Mouse (Mus musculus) c-Kit-positive CD71-positive TER-119-positive erythroid progenitor cells, embryonic 14.5 days (primary cell): ENCODE measurements at regions not wholly inside any gene's neighbourhood (a gene's known extent, or its start where the extent isn't known, plus 50 kb on each side); places are given as distances from the start of the nearest gene placed in this dataset.
"Not testable (repeated sequence)": the region's sequence is repeated elsewhere in the genome, so short reads cannot be mapped to it uniquely, and the experiment has no call there.

Experiments used
- DNase-seq: peaks from one replicate; pipeline ENCODE4 v3.0.0-alpha.2; 2013; ENCODE audit warnings: low spot score

DNA sequence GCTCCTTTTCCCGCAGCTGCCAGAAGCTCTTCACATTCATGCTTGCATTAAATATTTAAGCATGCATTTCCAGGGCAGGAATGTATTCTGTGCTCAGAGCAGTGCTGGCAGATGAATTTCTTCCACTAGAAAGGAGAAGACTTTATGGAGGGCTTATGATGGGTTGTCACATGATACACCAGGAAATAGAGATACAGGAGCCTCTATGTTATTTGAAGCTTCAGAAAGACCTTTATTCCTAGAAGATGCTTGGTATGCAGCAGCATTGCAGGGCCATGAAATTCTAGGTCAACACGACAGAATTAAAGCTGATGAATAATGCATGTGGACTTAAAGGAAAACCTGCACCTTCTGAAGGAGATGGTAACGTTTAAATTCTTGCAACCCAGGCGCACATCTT lies 212.1 kb downstream of the Adgrg6 start:
- DNase-seq: no peak

DNA sequence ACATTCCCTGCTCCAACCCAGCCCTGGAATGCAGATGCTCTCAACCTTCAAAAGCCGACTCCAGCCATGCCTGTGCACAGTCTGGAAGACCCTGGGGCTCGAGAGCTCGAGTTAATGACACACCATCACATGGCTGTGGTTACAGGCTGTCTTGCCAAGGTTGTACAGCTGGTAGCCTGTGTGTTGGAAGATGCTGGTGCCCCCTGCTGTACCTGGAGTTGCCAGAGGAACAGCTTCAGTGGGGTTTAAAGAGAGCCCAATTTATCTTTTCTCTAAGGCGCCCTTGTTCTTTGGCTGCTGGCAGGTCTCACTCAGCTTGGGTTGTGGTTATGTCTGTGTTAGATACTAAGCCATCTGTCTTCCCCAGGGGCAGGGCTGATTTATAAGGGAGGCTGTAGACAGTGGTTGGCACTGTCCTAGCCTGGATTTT lies 212.8 kb downstream of the Adgrg6 start:
- DNase-seq: no peak

GRCm38 (mm10) chr10:14328846-14329245 lies 216.6 kb downstream of the Adgrg6 start:
- no peak for DNase-seq

DNA sequence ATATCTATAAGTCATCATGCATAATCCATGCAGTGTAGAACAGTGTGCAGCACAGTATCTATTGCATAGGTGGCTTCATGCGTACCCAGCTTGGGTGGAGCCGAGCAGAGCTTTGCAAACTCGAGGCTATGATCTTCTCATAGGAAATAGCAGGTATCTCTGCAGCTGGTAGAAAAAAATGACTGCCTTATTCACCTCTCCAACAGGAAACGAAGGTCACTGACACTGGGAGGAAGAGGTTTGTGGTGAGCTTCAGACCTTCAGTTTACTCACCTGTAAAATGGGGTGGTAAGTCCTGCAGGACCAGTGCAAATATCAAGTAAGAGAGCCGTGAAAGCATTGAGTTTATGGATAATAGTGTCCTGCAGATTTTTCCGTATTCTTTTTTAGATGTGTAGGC lies 219.2 kb downstream of the Adgrg6 start:
- no peak for DNase-seq

- DNase-seq: peak; percentile 34
These were observed 224.0 kb downstream of the Adgrg6 start for GRCm38 (mm10) chr10:14321503-14321902.

- no peak for DNase-seq
These were observed 230.2 kb downstream of the Adgrg6 start for GRCm38 (mm10) chr10:14315232-14315631.

DNA sequence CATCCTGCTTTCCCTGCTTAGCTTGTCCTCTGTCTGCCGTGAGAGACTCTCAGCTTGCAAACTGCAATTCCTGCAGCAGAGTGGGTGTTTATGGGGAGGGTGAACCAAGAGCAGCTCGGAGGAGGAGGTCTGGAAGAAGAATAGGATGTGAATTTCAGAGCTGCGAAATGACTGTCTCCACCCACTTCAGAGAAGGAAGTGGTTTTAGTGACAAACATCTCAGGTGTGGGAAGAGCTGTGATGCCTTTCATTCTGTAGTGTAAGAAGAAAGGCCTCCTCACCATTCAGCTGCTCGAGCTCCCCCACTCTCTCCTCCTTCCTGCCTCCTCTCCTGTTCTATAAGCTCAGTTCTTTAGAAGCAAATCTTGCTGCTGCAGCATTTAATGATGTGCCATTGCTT lies 230.9 kb downstream of the Adgrg6 start:
- no peak for DNase-seq

DNA sequence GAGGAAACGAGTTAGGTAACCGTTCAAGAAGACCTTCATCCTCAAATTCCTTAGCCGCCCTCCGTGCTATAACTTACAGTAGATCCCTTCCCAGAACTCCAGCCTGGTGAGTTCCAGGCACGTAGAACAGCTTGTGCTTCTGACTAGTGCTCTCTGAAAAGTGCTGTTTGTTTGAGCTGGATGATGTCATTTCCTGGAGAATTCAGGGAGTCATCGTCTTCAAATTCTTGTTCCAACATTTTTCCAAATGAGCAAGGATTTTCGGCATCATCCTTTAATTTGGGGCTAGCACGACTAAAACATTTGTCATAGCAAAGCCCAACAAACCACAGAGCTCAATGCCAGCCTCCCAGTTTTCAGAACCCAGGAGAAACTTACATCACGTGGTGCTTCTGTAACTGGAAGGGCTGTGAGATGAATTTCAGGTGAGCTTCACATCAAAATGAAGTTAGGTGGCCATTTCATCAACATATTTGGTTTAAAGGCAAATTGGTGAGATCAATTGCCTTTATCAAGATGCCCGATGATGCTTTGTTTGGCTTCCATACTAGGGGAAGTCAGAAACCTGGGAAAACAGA lies 231.4 kb downstream of the Adgrg6 start:
- DNase-seq: no peak

DNA sequence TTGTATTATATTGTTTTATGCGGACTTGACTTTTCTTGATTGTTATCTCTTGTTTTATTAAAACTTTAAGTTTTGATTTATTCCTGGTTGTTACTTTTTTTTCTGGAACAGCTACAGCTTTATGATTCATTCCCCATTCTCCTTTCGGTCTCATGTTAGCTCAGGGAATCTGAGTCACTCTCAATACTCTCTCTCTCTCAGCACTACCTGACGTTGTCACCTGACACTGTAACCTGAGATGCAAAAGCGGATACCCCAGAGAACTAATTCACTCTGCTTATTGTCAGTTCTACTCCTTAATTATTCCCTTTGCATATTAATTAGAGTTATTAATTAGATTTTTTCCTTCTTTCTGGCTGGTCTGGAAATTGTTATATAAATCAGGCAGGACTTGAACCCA lies 232.5 kb downstream of the Adgrg6 start:
- DNase-seq: no peak

DNA sequence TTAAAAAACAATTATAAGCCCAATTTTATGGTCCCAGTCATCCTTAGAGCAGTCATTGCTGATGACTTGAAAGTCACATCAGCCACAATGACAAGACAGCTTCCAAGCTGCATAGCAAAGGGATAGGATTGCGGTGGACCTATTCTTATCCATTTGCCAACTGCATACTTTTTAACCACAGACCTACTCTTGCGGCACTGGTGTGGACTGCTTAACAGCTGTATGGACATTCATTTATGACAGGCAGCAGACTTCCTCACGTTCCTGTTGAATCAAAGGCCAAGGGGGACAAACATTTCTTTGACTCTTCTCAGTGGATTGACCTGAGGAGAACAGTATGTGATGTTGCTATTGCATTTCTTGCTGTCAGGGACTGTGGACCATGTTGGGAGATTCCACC lies 233.5 kb downstream of the Adgrg6 start:
- no peak for DNase-seq

- no peak for DNase-seq
These were observed 238.6 kb downstream of the Adgrg6 start for GRCm38 (mm10) chr10:14306811-14307210.

- DNase-seq: no peak
These were observed 242.0 kb downstream of the Adgrg6 start for GRCm38 (mm10) chr10:14303476-14303875.

DNA sequence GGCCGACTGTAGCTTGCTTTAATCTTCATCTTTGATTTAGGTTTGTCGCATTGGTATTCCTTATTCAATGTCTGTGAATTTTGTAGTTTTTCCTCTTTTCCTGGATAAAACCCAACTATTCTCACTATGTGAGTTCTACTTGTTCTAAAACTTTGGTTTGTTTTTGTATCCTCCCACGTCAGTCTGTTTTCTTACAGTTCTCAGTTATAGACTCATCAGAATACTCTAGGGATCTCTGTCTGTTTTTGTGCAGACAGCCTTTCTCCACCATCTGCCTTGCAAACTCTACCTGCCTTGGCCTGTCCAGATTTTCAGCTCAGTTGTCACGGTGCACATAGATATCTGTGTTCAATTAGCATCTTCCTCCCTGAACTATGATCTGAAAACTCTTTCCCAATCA lies 249.3 kb downstream of the Adgrg6 start:
- DNase-seq: no peak

- DNase-seq: not testable (repeated sequence)
These were observed 252.8 kb downstream of the Adgrg6 start for GRCm38 (mm10) chr10:14292701-14293100.

GRCm38 (mm10) chr10:14287551-14287950 lies 257.9 kb downstream of the Adgrg6 start:
- DNase-seq: no peak

DNA sequence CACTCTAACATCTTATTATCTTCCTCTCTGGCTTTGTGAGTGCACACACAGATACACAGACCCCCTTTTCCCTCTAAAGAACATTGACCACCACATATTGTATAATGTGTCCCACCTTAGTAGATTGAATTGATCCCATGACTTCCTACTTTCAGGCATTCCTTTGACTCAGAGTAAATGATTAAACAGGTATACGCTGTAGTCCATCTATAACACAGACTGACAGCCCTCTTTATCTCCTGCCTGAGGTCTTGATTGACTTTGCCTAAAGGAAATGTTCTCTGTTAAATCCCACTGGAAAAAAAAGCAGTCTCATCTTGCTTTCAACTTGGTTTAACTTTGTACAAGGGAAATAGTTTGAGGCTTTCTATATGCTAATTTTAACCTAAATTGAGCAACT lies 268.8 kb downstream of the Adgrg6 start:
- no peak for DNase-seq

DNA sequence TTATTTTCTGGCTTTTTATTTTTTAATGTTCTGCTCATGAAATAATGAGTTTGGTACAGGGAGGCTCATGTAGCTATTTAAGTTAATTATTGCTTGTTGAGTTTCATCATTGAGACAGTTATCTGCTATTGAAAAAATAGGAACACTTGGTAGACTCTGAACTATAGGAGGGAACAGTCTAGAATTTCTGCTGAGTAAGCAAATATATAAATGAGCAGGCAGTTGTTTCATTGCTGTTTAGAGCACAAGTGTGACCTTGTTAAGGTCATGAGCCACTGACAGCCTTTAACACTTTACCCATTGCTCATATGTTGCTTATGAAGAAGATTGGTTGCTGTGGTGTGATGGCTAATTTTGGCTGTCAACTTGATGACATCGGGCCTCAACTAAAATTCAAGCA lies 270.0 kb downstream of the Adgrg6 start:
- DNase-seq: no peak

GRCm38 (mm10) chr10:14270008-14270407 lies 275.5 kb downstream of the Adgrg6 start:
- no peak for DNase-seq

- DNase-seq: no peak
These were observed 277.8 kb downstream of the Adgrg6 start for GRCm38 (mm10) chr10:14267641-14268040.

DNA sequence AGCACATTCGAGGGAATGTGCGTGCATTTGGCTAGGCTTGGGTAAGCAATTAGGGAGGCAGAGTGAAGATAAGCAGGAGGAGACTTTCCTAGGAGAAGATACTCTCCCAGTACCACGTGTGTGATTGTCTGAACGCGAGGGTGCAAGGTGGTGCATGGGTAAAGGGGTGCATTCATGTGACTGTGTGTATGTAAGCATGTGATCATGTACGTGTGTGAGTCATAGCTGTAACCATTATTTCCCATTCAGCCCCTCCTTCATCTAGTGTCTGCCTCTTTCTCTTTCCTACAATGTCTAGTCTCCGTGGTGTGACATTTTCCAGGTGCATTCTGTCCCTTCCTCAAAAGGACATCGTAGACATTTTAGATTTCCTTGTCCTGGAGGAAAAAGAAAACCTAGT lies 273.8 kb downstream of the Hivep2 start:
- no peak for DNase-seq

- no peak for DNase-seq
These were observed 269.2 kb downstream of the Hivep2 start for GRCm38 (mm10) chr10:14234896-14235604.

DNA sequence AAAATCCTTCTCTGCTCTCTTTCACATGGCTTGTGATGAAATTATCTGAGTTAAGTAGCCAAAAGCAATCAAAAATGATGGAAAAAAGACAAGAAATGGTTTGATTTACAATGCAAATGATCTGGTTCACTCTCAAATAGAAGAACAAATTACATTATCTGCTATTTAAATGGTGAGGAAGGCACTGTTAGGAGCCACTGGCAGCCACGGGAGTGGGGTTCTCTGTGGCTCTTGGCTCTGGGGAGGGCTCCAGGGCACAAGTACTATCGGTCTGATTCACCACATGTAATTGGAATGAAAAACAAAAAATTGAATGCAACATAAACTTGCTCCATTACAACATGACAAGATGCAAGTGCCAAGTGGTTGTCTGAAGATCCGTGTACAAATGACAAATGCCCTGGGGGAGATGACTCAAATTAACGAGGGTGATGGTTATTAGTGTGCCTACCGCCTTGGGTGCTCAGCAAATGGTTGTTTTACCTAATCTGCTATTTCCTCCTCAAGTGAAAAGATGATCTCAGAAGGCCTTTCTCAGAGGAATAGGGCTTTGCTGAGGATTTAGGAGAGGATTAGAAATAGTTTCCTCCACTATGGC lies 268.2 kb downstream of the Hivep2 start:
- no peak for DNase-seq

GRCm38 (mm10) chr10:14233335-14233734 lies 267.5 kb downstream of the Hivep2 start:
- no peak for DNase-seq

DNA sequence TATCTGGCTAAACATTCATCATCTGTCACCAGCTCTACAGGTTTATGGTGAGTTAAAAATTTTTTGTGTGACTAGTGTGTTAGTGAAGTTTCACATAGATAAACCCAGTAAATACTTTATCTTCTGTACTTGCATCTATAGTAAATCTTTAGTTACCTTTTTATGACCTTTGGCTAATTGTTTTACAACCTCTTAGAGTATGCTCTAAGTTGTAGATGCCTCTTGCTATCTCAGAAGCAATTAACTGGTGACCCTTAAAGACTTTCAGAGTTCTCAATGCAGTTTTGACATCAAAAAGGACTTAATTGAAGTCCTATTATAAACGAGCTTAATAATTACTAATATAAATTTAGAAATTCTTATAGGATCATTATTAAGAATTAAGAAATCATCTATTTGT lies 265.6 kb downstream of the Hivep2 start:
- no peak for DNase-seq
